Mouse (Mus musculus): ENCODE results near the gene Cbln3. TPM values are rescaled to one million over a fixed set of nuclear protein-coding genes. Genes with fewer than 3 reads are reported as not detected.

Cbln3 gene
- not detected for polyA plus RNA-seq (2015; fragmentation: Illumina TruSeq; extraction: RNeasy Lipid Tissue Mini Kit (QIAGEN cat#74804); ENCODE audit: insufficient read depth, low read depth, low replicate concordance)

GRCm38 (mm10) chr14:55884166-55884565 lies at the start of gene Cbln3:
Gene Cbln3, minus strand, starts transcription at chr14:55884392.

GRCm38 (mm10) chr14:55899701-55900413 lies 15.7 kb upstream of the Cbln3 start, which contains the start of gene Sdr39u1:
Gene Sdr39u1, minus strand, starts transcription at chr14:55900293.

GRCm38 (mm10) chr14:55884713-55885113 lies 521 bp upstream of the Cbln3 start, which contains the start of gene Khnyn:
Gene Khnyn, plus strand, starts transcription at chr14:55884947.

GRCm38 (mm10) chr14:55853621-55854285 lies 30.4 kb downstream of the Cbln3 start, which contains the start of gene Nynrin:
Gene Nynrin, plus strand, starts transcription at chr14:55854010.

Other genes with a start within 250 kb of the Cbln3 start
- gene Ipo4, start 248.4 kb downstream of the Cbln3 start, polyA plus RNA-seq (2015; fragmentation: Illumina TruSeq; extraction: RNeasy Lipid Tissue Mini Kit (QIAGEN cat#74804); ENCODE audit: insufficient read depth, low read depth, low replicate concordance) = 49.8 TPM
- 1.6 TPM for gene Gm49378, start 246.5 kb downstream of the Cbln3 start, polyA plus RNA-seq (2015; fragmentation: Illumina TruSeq; extraction: RNeasy Lipid Tissue Mini Kit (QIAGEN cat#74804); ENCODE audit: insufficient read depth, low read depth, low replicate concordance)
- 17.3 TPM for gene Tm9sf1, start 240.6 kb downstream of the Cbln3 start, polyA plus RNA-seq (2015; fragmentation: Illumina TruSeq; extraction: RNeasy Lipid Tissue Mini Kit (QIAGEN cat#74804); ENCODE audit: insufficient read depth, low read depth, low replicate concordance)
- 0.59 TPM for gene Tssk4, start 234.2 kb downstream of the Cbln3 start, polyA plus RNA-seq (2015; fragmentation: Illumina TruSeq; extraction: RNeasy Lipid Tissue Mini Kit (QIAGEN cat#74804); ENCODE audit: insufficient read depth, low read depth, low replicate concordance)
- 8.9 TPM for gene Mdp1, start 223.9 kb downstream of the Cbln3 start, polyA plus RNA-seq (2015; fragmentation: Illumina TruSeq; extraction: RNeasy Lipid Tissue Mini Kit (QIAGEN cat#74804); ENCODE audit: insufficient read depth, low read depth, low replicate concordance)
- 5.6 TPM for gene Gmpr2, start 212.5 kb downstream of the Cbln3 start, polyA plus RNA-seq (2015; fragmentation: Illumina TruSeq; extraction: RNeasy Lipid Tissue Mini Kit (QIAGEN cat#74804); ENCODE audit: insufficient read depth, low read depth, low replicate concordance)
- 60.9 TPM for gene Nedd8, start 212.3 kb downstream of the Cbln3 start, polyA plus RNA-seq (2015; fragmentation: Illumina TruSeq; extraction: RNeasy Lipid Tissue Mini Kit (QIAGEN cat#74804); ENCODE audit: insufficient read depth, low read depth, low replicate concordance)
- 5.5 TPM for gene Tinf2, start 202.6 kb downstream of the Cbln3 start, polyA plus RNA-seq (2015; fragmentation: Illumina TruSeq; extraction: RNeasy Lipid Tissue Mini Kit (QIAGEN cat#74804); ENCODE audit: insufficient read depth, low read depth, low replicate concordance)
- 0.30 TPM for gene Tgm1, start 170.5 kb downstream of the Cbln3 start, polyA plus RNA-seq (2015; fragmentation: Illumina TruSeq; extraction: RNeasy Lipid Tissue Mini Kit (QIAGEN cat#74804); ENCODE audit: insufficient read depth, low read depth, low replicate concordance)
- 9.4 TPM for gene Rabggta, start 162.1 kb downstream of the Cbln3 start, polyA plus RNA-seq (2015; fragmentation: Illumina TruSeq; extraction: RNeasy Lipid Tissue Mini Kit (QIAGEN cat#74804); ENCODE audit: insufficient read depth, low read depth, low replicate concordance)
- gene Dhrs1, start 138.7 kb downstream of the Cbln3 start, polyA plus RNA-seq (2015; fragmentation: Illumina TruSeq; extraction: RNeasy Lipid Tissue Mini Kit (QIAGEN cat#74804); ENCODE audit: insufficient read depth, low read depth, low replicate concordance) = 28.8 TPM
- gene Nop9, start 138.7 kb downstream of the Cbln3 start, polyA plus RNA-seq (2015; fragmentation: Illumina TruSeq; extraction: RNeasy Lipid Tissue Mini Kit (QIAGEN cat#74804); ENCODE audit: insufficient read depth, low read depth, low replicate concordance) = 2.8 TPM
- not detected for gene Cideb, start 125.9 kb downstream of the Cbln3 start, polyA plus RNA-seq (2015; fragmentation: Illumina TruSeq; extraction: RNeasy Lipid Tissue Mini Kit (QIAGEN cat#74804); ENCODE audit: insufficient read depth, low read depth, low replicate concordance)
- not detected for gene Ltb4r2, start 123.0 kb downstream of the Cbln3 start, polyA plus RNA-seq (2015; fragmentation: Illumina TruSeq; extraction: RNeasy Lipid Tissue Mini Kit (QIAGEN cat#74804); ENCODE audit: insufficient read depth, low read depth, low replicate concordance)
- gene Ltb4r1, start 118.4 kb downstream of the Cbln3 start, polyA plus RNA-seq (2015; fragmentation: Illumina TruSeq; extraction: RNeasy Lipid Tissue Mini Kit (QIAGEN cat#74804); ENCODE audit: insufficient read depth, low read depth, low replicate concordance) = not detected
- 14.4 TPM for gene Adcy4, start 100.3 kb downstream of the Cbln3 start, polyA plus RNA-seq (2015; fragmentation: Illumina TruSeq; extraction: RNeasy Lipid Tissue Mini Kit (QIAGEN cat#74804); ENCODE audit: insufficient read depth, low read depth, low replicate concordance)
- 2.2 TPM for gene Ripk3, start 95.5 kb downstream of the Cbln3 start, polyA plus RNA-seq (2015; fragmentation: Illumina TruSeq; extraction: RNeasy Lipid Tissue Mini Kit (QIAGEN cat#74804); ENCODE audit: insufficient read depth, low read depth, low replicate concordance)
- gene Nfatc4, start 61.2 kb downstream of the Cbln3 start, polyA plus RNA-seq (2015; fragmentation: Illumina TruSeq; extraction: RNeasy Lipid Tissue Mini Kit (QIAGEN cat#74804); ENCODE audit: insufficient read depth, low read depth, low replicate concordance) = 5.5 TPM
- gene Nynrin, start 30.4 kb downstream of the Cbln3 start, polyA plus RNA-seq (2015; fragmentation: Illumina TruSeq; extraction: RNeasy Lipid Tissue Mini Kit (QIAGEN cat#74804); ENCODE audit: insufficient read depth, low read depth, low replicate concordance) = 2.1 TPM
- gene Khnyn, start 555 bp upstream of the Cbln3 start, polyA plus RNA-seq (2015; fragmentation: Illumina TruSeq; extraction: RNeasy Lipid Tissue Mini Kit (QIAGEN cat#74804); ENCODE audit: insufficient read depth, low read depth, low replicate concordance) = 5.2 TPM
- 11.8 TPM for gene Sdr39u1, start 15.9 kb upstream of the Cbln3 start, polyA plus RNA-seq (2015; fragmentation: Illumina TruSeq; extraction: RNeasy Lipid Tissue Mini Kit (QIAGEN cat#74804); ENCODE audit: insufficient read depth, low read depth, low replicate concordance)
- gene Cma1, start 60.3 kb upstream of the Cbln3 start, polyA plus RNA-seq (2015; fragmentation: Illumina TruSeq; extraction: RNeasy Lipid Tissue Mini Kit (QIAGEN cat#74804); ENCODE audit: insufficient read depth, low read depth, low replicate concordance) = 2.5 TPM
- not detected for gene Cma2, start 66.6 kb upstream of the Cbln3 start, polyA plus RNA-seq (2015; fragmentation: Illumina TruSeq; extraction: RNeasy Lipid Tissue Mini Kit (QIAGEN cat#74804); ENCODE audit: insufficient read depth, low read depth, low replicate concordance)
- gene Mcpt1, start 133.6 kb upstream of the Cbln3 start, polyA plus RNA-seq (2015; fragmentation: Illumina TruSeq; extraction: RNeasy Lipid Tissue Mini Kit (QIAGEN cat#74804); ENCODE audit: insufficient read depth, low read depth, low replicate concordance) = not detected
- not detected for gene Mcpt9, start 146.1 kb upstream of the Cbln3 start, polyA plus RNA-seq (2015; fragmentation: Illumina TruSeq; extraction: RNeasy Lipid Tissue Mini Kit (QIAGEN cat#74804); ENCODE audit: insufficient read depth, low read depth, low replicate concordance)
- not detected for gene Mcpt2, start 157.6 kb upstream of the Cbln3 start, polyA plus RNA-seq (2015; fragmentation: Illumina TruSeq; extraction: RNeasy Lipid Tissue Mini Kit (QIAGEN cat#74804); ENCODE audit: insufficient read depth, low read depth, low replicate concordance)
- gene Mcpt4, start 177.9 kb upstream of the Cbln3 start, polyA plus RNA-seq (2015; fragmentation: Illumina TruSeq; extraction: RNeasy Lipid Tissue Mini Kit (QIAGEN cat#74804); ENCODE audit: insufficient read depth, low read depth, low replicate concordance) = not detected
- not detected for gene Mcpt8, start 200.9 kb upstream of the Cbln3 start, polyA plus RNA-seq (2015; fragmentation: Illumina TruSeq; extraction: RNeasy Lipid Tissue Mini Kit (QIAGEN cat#74804); ENCODE audit: insufficient read depth, low read depth, low replicate concordance)
- not detected for gene Ctsg, start 218.2 kb upstream of the Cbln3 start, polyA plus RNA-seq (2015; fragmentation: Illumina TruSeq; extraction: RNeasy Lipid Tissue Mini Kit (QIAGEN cat#74804); ENCODE audit: insufficient read depth, low read depth, low replicate concordance)
- not detected for gene Gzme, start 236.2 kb upstream of the Cbln3 start, polyA plus RNA-seq (2015; fragmentation: Illumina TruSeq; extraction: RNeasy Lipid Tissue Mini Kit (QIAGEN cat#74804); ENCODE audit: insufficient read depth, low read depth, low replicate concordance)
- gene Gzmd, start 248.2 kb upstream of the Cbln3 start, polyA plus RNA-seq (2015; fragmentation: Illumina TruSeq; extraction: RNeasy Lipid Tissue Mini Kit (QIAGEN cat#74804); ENCODE audit: insufficient read depth, low read depth, low replicate concordance) = not detected